Mouse (Mus musculus): ENCODE results near the gene Ppp1r12c. TPM values are rescaled to one million over a fixed set of nuclear protein-coding genes. Genes with fewer than 3 reads are reported as not detected.

Gene Ppp1r12c
- polyA plus RNA-seq, 1 experiment, result 72.0 TPM

GRCm38 (mm10) chr7:4431548-4431947 is 69.9 kb downstream of the Ppp1r12c start:
- DNase-seq (ENCODE audit: low spot score), result peak; percentile 60

Other genes starting within 250 kb of the Ppp1r12c start
- gene Ncr1, start 164.0 kb downstream of the Ppp1r12c start, polyA plus RNA-seq (2012; rRNA removed), result 0.78 and 1.4 TPM in 2 replicates
- not detected in 2 replicates for gene Gp6, start 103.9 kb downstream of the Ppp1r12c start, polyA plus RNA-seq (2012; rRNA removed)
- gene Rdh13, start 56.0 kb downstream of the Ppp1r12c start, polyA plus RNA-seq (2012; rRNA removed), result 22.3 and 24.7 TPM in 2 replicates
- gene Eps8l1, start 41.0 kb downstream of the Ppp1r12c start, polyA plus RNA-seq (2012; rRNA removed), result 19.2 and 21.2 TPM in 2 replicates
- 7.5 and 8.8 TPM in 2 replicates for gene Tnnt1, start 14.7 kb upstream of the Ppp1r12c start, polyA plus RNA-seq (2012; rRNA removed)
- 5.1 and 5.5 TPM in 2 replicates for gene Tnni3, start 22.5 kb upstream of the Ppp1r12c start, polyA plus RNA-seq (2012; rRNA removed)
- gene Dnaaf3, start 30.8 kb upstream of the Ppp1r12c start, polyA plus RNA-seq (2012; rRNA removed), result 3.5 and 4.0 TPM in 2 replicates
- gene Syt5, start 45.9 kb upstream of the Ppp1r12c start, polyA plus RNA-seq (2012; rRNA removed), result 0.74 and 0.78 TPM in 2 replicates
- not detected in 2 replicates for gene Ptprh, start 102.4 kb upstream of the Ppp1r12c start, polyA plus RNA-seq (2012; rRNA removed)
- gene Tmem86b, start 129.7 kb upstream of the Ppp1r12c start, polyA plus RNA-seq (2012; rRNA removed), result 15.5 and 19.2 TPM in 2 replicates
- gene Ppp6r1, start 157.3 kb upstream of the Ppp1r12c start, polyA plus RNA-seq (2012; rRNA removed), result 130 and 140 TPM in 2 replicates
- gene Hspbp1, start 183.4 kb upstream of the Ppp1r12c start, polyA plus RNA-seq (2012; rRNA removed), result 33.0 and 33.5 TPM in 2 replicates
- 10.1 and 12.8 TPM in 2 replicates for gene Brsk1, start 188.9 kb upstream of the Ppp1r12c start, polyA plus RNA-seq (2012; rRNA removed)
- 0.99 and 1.1 TPM in 2 replicates for gene Tmem150b, start 223.6 kb upstream of the Ppp1r12c start, polyA plus RNA-seq (2012; rRNA removed)
- 69.0 and 73.6 TPM in 2 replicates for gene Kmt5c, start 238.4 kb upstream of the Ppp1r12c start, polyA plus RNA-seq (2012; rRNA removed)